ENCODE assay signal across 9 mouse cellular contexts in genomic region chr5:108670785-108671184, GRCm38 (mm10). TPM values are rescaled to one million over a fixed set of nuclear protein-coding genes. Genes with fewer than 3 reads are reported as not detected.
DNase-seq lines count a peak whose midpoint lies in the region; ATAC-seq and TF ChIP-seq lines count a peak whose summit lies in the region.
"Had no signal": no experiment of that assay in that cellular context is flagged by ENCODE, and none has a peak within 500 bp of the region (broad histone marks: within the 10 kb centered on the region; RNA-seq: fewer than 3 reads in every experiment).

No protein-coding gene starts in this region.

- TF ChIP-seq POLR2A in small intestine, adult 2 months (IDR thresholded peaks at IDR 0.05; ENCODE audit: low read depth, low read length), result no peak

- H3K4me2 ChIP-seq in midbrain, embryonic 14.5 days (ENCODE audit: low read length), result no peak overlapping the region
- H3K4me2 ChIP-seq in midbrain, embryonic 15.5 days, result no peak overlapping the region

- peak; percentile 37 for DNase-seq in cerebellum, adult 11-12 months
- DNase-seq in cerebellum, adult 9-10 months, result no peak
- DNase-seq in midbrain, embryonic 14.5 days, result peak; percentile 47
- peak; percentile 65 for DNase-seq in embryo, embryonic 10 days (ENCODE audit: low spot score)
- DNase-seq in kidney, postnatal 14 days, result peak; percentile 61
- DNase-seq in frontal cortex, postnatal 36 days (ENCODE audit: low spot score in 2 of 2), result no peak

- H3K36me3 ChIP-seq in midbrain, embryonic 14.5 days (ENCODE audit: control insufficient read depth, insufficient read depth, low read length), result peaks cover 10% of the 10 kb centered on the region; the same call in 1 of the 2 replicates
- no peaks in the 10 kb centered on the region for H3K36me3 ChIP-seq in midbrain, embryonic 15.5 days (replicated peaks)
- peaks cover 4% of the 10 kb centered on the region; the same call in 1 of the 2 replicates for H3K36me3 ChIP-seq in small intestine, adult 2 months (ENCODE audit: control insufficient read depth, insufficient read depth, low read length)

- no peak overlapping the region for H3K4me3 ChIP-seq in midbrain, embryonic 14.5 days (replicated peaks; ENCODE audit: low read depth, low read length)
- H3K4me3 ChIP-seq in midbrain, embryonic 15.5 days, result no peak overlapping the region
- no peak overlapping the region for H3K4me3 ChIP-seq in small intestine, adult 2 months (ENCODE audit: low read depth, low read length)

- peaks cover 17% of the 10 kb centered on the region for H3K4me1 ChIP-seq in midbrain, embryonic 14.5 days (ENCODE audit: control insufficient read depth, insufficient read depth, low read length)
- H3K4me1 ChIP-seq in midbrain, embryonic 15.5 days, result peaks cover 22% of the 10 kb centered on the region
- H3K4me1 ChIP-seq in small intestine, adult 2 months (ENCODE audit: control insufficient read depth, insufficient read depth, insufficient read length, low read length), result peaks cover 5% of the 10 kb centered on the region; the same call in 1 of the 2 replicates

- ATAC-seq in midbrain, embryonic 14.5 days (ENCODE audit: low FRiP score, low TSS enrichment), result no peak
- ATAC-seq in midbrain, embryonic 15.5 days (replicated peaks), result no peak

- H3K9me3 ChIP-seq in midbrain, embryonic 14.5 days (ENCODE audit: control insufficient read depth, low read length), result no peaks in the 10 kb centered on the region
- no peaks in the 10 kb centered on the region; the same call in 1 of the 2 replicates for H3K9me3 ChIP-seq in midbrain, embryonic 15.5 days
- H3K9me3 ChIP-seq: heart, embryonic 15.5 days had no signal

- H3K9ac ChIP-seq in midbrain, embryonic 14.5 days (replicated peaks; ENCODE audit: low read length), result no peak overlapping the region
- H3K9ac ChIP-seq in midbrain, embryonic 15.5 days, result no peak overlapping the region
- H3K9ac ChIP-seq: heart, embryonic 15.5 days had no signal

- no peak overlapping the region for H3K27ac ChIP-seq in midbrain, embryonic 14.5 days (replicated peaks; ENCODE audit: low read depth, low read length)
- no peak overlapping the region for H3K27ac ChIP-seq in midbrain, embryonic 15.5 days
- H3K27ac ChIP-seq in small intestine, adult 2 months (ENCODE audit: insufficient read depth, low read depth, low read length), result no peak overlapping the region
- H3K27ac ChIP-seq: heart, embryonic 15.5 days had no signal

- no peaks in the 10 kb centered on the region for H3K27me3 ChIP-seq in midbrain, embryonic 14.5 days (ENCODE audit: control insufficient read depth, insufficient read depth, low read length)
- no peaks in the 10 kb centered on the region for H3K27me3 ChIP-seq in midbrain, embryonic 15.5 days (replicated peaks)
- no peaks in the 10 kb centered on the region for H3K27me3 ChIP-seq in small intestine, adult 2 months (ENCODE audit: control insufficient read depth, insufficient read depth, low read length)
- H3K27me3 ChIP-seq: heart, embryonic 15.5 days had no signal

- peak; percentile 57; the same call in 1 of the 2 replicates for TF ChIP-seq CTCF in small intestine, adult 2 months (IDR thresholded peaks at IDR 0.05; ENCODE audit: extremely low read depth, insufficient read length, insufficient replicate concordance, low read depth, low read length)

RNA-seq across cellular contexts. Expression of gene Dgkq, which starts 1.3 kb away (rescaled TPM):
- polyA plus RNA-seq in midbrain, embryonic 14.5 days (2014; fragmentation: Nextera tagmentation; extraction: Ambion mirVana), result 24.4 and 32.5 TPM in 2 replicates
- 33.9 and 36.7 TPM in 2 replicates for polyA plus RNA-seq in midbrain, embryonic 15.5 days (2015; fragmentation: Nextera tagmentation; extraction: Ambion mirVana)
- polyA plus RNA-seq in small intestine, adult 2 months (2012; rRNA removed), result 39.8 and 77.0 TPM in 2 replicates

RNA-seq across cellular contexts. Expression of gene Slc26a1, which starts 4.6 kb away (rescaled TPM):
- polyA plus RNA-seq in midbrain, embryonic 14.5 days (2014; fragmentation: Nextera tagmentation; extraction: Ambion mirVana), result 2.9 and 3.6 TPM in 2 replicates
- 4.0 and 4.1 TPM in 2 replicates for polyA plus RNA-seq in midbrain, embryonic 15.5 days (2015; fragmentation: Nextera tagmentation; extraction: Ambion mirVana)
- polyA plus RNA-seq in small intestine, adult 2 months (2012; rRNA removed), result not detected in 2 replicates

RNA-seq across cellular contexts. Expression of gene Idua, which starts 10.7 kb away (rescaled TPM):
- polyA plus RNA-seq in midbrain, embryonic 14.5 days (2014; fragmentation: Nextera tagmentation; extraction: Ambion mirVana), result 11.9 and 12.7 TPM in 2 replicates
- 12.1 and 15.9 TPM in 2 replicates for polyA plus RNA-seq in midbrain, embryonic 15.5 days (2015; fragmentation: Nextera tagmentation; extraction: Ambion mirVana)
- 15.0 and 20.1 TPM in 2 replicates for polyA plus RNA-seq in small intestine, adult 2 months (2012; rRNA removed)

RNA-seq across cellular contexts. Expression of gene Fgfrl1, which starts 21.4 kb away (rescaled TPM):
- polyA plus RNA-seq in midbrain, embryonic 14.5 days (2014; fragmentation: Nextera tagmentation; extraction: Ambion mirVana), result 3.6 and 5.2 TPM in 2 replicates
- 5.5 and 6.0 TPM in 2 replicates for polyA plus RNA-seq in midbrain, embryonic 15.5 days (2015; fragmentation: Nextera tagmentation; extraction: Ambion mirVana)
- polyA plus RNA-seq in small intestine, adult 2 months (2012; rRNA removed), result 12.1 and 34.1 TPM in 2 replicates

RNA-seq across cellular contexts. Expression of gene Tmem175, which starts 41.2 kb away (rescaled TPM):
- polyA plus RNA-seq in midbrain, embryonic 14.5 days (2014; fragmentation: Nextera tagmentation; extraction: Ambion mirVana), result 25.7 and 29.9 TPM in 2 replicates
- 25.3 and 26.6 TPM in 2 replicates for polyA plus RNA-seq in midbrain, embryonic 15.5 days (2015; fragmentation: Nextera tagmentation; extraction: Ambion mirVana)
- polyA plus RNA-seq in small intestine, adult 2 months (2012; rRNA removed), result 18.3 and 31.1 TPM in 2 replicates

Comparison
In these comparisons a context has a peak if more than half of its experiments do, and no peak if none do; other contexts are left out.
1. DNase-seq: peak in cerebellum, adult 11-12 months (single experiment), midbrain, embryonic 14.5 days (single experiment), embryo, embryonic 10 days (single experiment) and kidney, postnatal 14 days (single experiment); none in cerebellum, adult 9-10 months (single experiment) and frontal cortex, postnatal 36 days (0 of 2).